9 mouse cellular contexts compared by ENCODE assay signal in genomic region chr2:84454551-84455235, GRCm38 (mm10). TPM values are rescaled to one million over a fixed set of nuclear protein-coding genes. Genes with fewer than 3 reads are reported as not detected.
A peak's percentile ranks its signal among the peaks of the same experiment; 100 is the strongest.
DNase-seq lines count a peak whose midpoint lies in the region; ATAC-seq lines count a peak whose summit lies in the region.
"Had no signal": no experiment of that assay in that cellular context is flagged by ENCODE, and none has a peak within 500 bp of the region (broad histone marks: within the 10 kb centered on the region; RNA-seq: fewer than 3 reads in every experiment).

No protein-coding gene starts in this region.

- H3K27ac ChIP-seq in limb, embryonic 11.5 days (replicated peaks; ENCODE audit: low read depth, low read length): no peak overlapping the region
- no peak overlapping the region for H3K27ac ChIP-seq in limb, embryonic 10.5 days
- no peak overlapping the region for H3K27ac ChIP-seq in forebrain, embryonic 15.5 days (replicated peaks)

- DNase-seq in limb, embryonic 11.5 days (ENCODE audit: low spot score): peak; percentile 24
- no peak for DNase-seq in limb, embryonic 10.5 days (ENCODE audit: low spot score)
- DNase-seq in ZHBTc4 (ENCODE audit: low read depth, low spot score): peak; percentile 26
- DNase-seq in naive thymus-derived CD4-positive, alpha-beta T cell, adult 2 months (ENCODE audit: low read depth): peak; percentile 68
- DNase-seq in thymus, postnatal 14 days: no peak
- DNase-seq in cerebellum, adult 11 months: no peak
- DNase-seq: gastrocnemius, postnatal 10 days; right cerebral cortex, postnatal 14 days had no signal

- H3K27me3 ChIP-seq in limb, embryonic 11.5 days (ENCODE audit: control insufficient read depth, insufficient read depth, low read length): no peaks in the 10 kb centered on the region
- H3K27me3 ChIP-seq in limb, embryonic 10.5 days (ENCODE audit: low read depth, poor library complexity, severe bottlenecking): no peaks in the 10 kb centered on the region
- H3K27me3 ChIP-seq in forebrain, embryonic 15.5 days: no peaks in the 10 kb centered on the region

- H3K4me1 ChIP-seq in limb, embryonic 11.5 days (ENCODE audit: control insufficient read depth, insufficient read depth, low read length): no peaks in the 10 kb centered on the region
- no peaks in the 10 kb centered on the region for H3K4me1 ChIP-seq in limb, embryonic 10.5 days
- no peaks in the 10 kb centered on the region for H3K4me1 ChIP-seq in forebrain, embryonic 15.5 days

- 63% methylated on average over 10 of the region's 10 CpGs for whole genome bisulfite sequencing in limb, embryonic 11.5 days
- WGBS in limb, embryonic 10.5 days: 59% methylated on average over 10 of the region's 10 CpGs
- 63% methylated on average over 10 of the region's 10 CpGs for WGBS in forebrain, embryonic 15.5 days

- H3K9ac ChIP-seq in limb, embryonic 11.5 days (ENCODE audit: low read length): no peak overlapping the region
- H3K9ac ChIP-seq in forebrain, embryonic 15.5 days (replicated peaks): no peak overlapping the region

- no peak overlapping the region for H3K4me3 ChIP-seq in limb, embryonic 11.5 days (ENCODE audit: low read depth, low read length)
- no peak overlapping the region for H3K4me3 ChIP-seq in limb, embryonic 10.5 days
- H3K4me3 ChIP-seq in forebrain, embryonic 15.5 days: no peak overlapping the region

- no peaks in the 10 kb centered on the region for H3K9me3 ChIP-seq in limb, embryonic 11.5 days (ENCODE audit: control insufficient read depth, low read length)
- no peaks in the 10 kb centered on the region for H3K9me3 ChIP-seq in limb, embryonic 10.5 days (replicated peaks)
- H3K9me3 ChIP-seq in forebrain, embryonic 15.5 days: no peaks in the 10 kb centered on the region

- H3K4me2 ChIP-seq in limb, embryonic 11.5 days (ENCODE audit: low read depth, severe bottlenecking): no peak overlapping the region
- no peak overlapping the region for H3K4me2 ChIP-seq in forebrain, embryonic 15.5 days (replicated peaks)

- no peaks in the 10 kb centered on the region for H3K36me3 ChIP-seq in limb, embryonic 11.5 days (ENCODE audit: control insufficient read depth, insufficient read depth, low read length)
- no peaks in the 10 kb centered on the region for H3K36me3 ChIP-seq in limb, embryonic 10.5 days
- no peaks in the 10 kb centered on the region for H3K36me3 ChIP-seq in forebrain, embryonic 15.5 days

- no peak for ATAC-seq in limb, embryonic 11.5 days (ENCODE audit: insufficient number of reproducible peaks, low FRiP score, low TSS enrichment, low read depth)
- peak; percentile 65; the same call in 1 of the 2 replicates for ATAC-seq in forebrain, embryonic 15.5 days (replicated peaks)

RNA-seq across cellular contexts. Expression of gene Tfpi, which starts 21.9 kb away (rescaled TPM):
- polyA plus RNA-seq in limb, embryonic 11.5 days (2014; fragmentation: Nextera tagmentation; extraction: Ambion mirVana): 12.4 and 14.1 TPM in 2 replicates
- 12.5 and 13.9 TPM in 2 replicates for polyA plus RNA-seq in limb, embryonic 10.5 days (2016; fragmentation: Nextera tagmentation; extraction: Ambion mirVana)
- polyA plus RNA-seq in forebrain, embryonic 15.5 days (2015; fragmentation: Nextera tagmentation; extraction: Ambion mirVana): 9.7 and 10.7 TPM in 2 replicates

RNA-seq across cellular contexts. Expression of gene Calcrl, which starts 29.5 kb away (rescaled TPM):
- 18.7 and 19.7 TPM in 2 replicates for polyA plus RNA-seq in limb, embryonic 11.5 days (2014; fragmentation: Nextera tagmentation; extraction: Ambion mirVana)
- 16.6 and 19.6 TPM in 2 replicates for polyA plus RNA-seq in limb, embryonic 10.5 days (2016; fragmentation: Nextera tagmentation; extraction: Ambion mirVana)
- polyA plus RNA-seq in forebrain, embryonic 15.5 days (2015; fragmentation: Nextera tagmentation; extraction: Ambion mirVana): 5.7 and 6.9 TPM in 2 replicates

Comparison
In these comparisons a context has a peak if more than half of its experiments do, and no peak if none do; other contexts are left out.
1. DNase-seq: peak in limb, embryonic 11.5 days (single experiment), ZHBTc4 (single experiment) and naive thymus-derived CD4-positive, alpha-beta T cell, adult 2 months (single experiment); none in limb, embryonic 10.5 days (single experiment), thymus, postnatal 14 days (single experiment) and cerebellum, adult 11 months (single experiment).